Mouse (Mus musculus) left cerebral cortex, postnatal 4 days (tissue): ENCODE data around the gene Prkar2b. TPM values are rescaled to one million over a fixed set of nuclear protein-coding genes. Genes with fewer than 3 reads are reported as not detected.
A peak's percentile ranks its signal among the peaks of the same experiment; 100 is the strongest.

Source experiments
- DNase-seq: peaks from one replicate; pipeline ENCODE4 v3.0.0-alpha.2; 2022
- intact Hi-C: fragments of 180-260 bp; cut with DNase I; formaldehyde crosslinking; loops from one replicate; pipeline ENCODE4 v1.15.1; 2025
- total RNA-seq, 2 experiments: library from RNA; stranded (reverse); gene quantifications; 2 replicates each; pipeline ENCODE4 v1.2.3; 2021

Gene Prkar2b
- total RNA-seq, 2 experiments from 2014 or later = 238 to 255 TPM

DNA sequence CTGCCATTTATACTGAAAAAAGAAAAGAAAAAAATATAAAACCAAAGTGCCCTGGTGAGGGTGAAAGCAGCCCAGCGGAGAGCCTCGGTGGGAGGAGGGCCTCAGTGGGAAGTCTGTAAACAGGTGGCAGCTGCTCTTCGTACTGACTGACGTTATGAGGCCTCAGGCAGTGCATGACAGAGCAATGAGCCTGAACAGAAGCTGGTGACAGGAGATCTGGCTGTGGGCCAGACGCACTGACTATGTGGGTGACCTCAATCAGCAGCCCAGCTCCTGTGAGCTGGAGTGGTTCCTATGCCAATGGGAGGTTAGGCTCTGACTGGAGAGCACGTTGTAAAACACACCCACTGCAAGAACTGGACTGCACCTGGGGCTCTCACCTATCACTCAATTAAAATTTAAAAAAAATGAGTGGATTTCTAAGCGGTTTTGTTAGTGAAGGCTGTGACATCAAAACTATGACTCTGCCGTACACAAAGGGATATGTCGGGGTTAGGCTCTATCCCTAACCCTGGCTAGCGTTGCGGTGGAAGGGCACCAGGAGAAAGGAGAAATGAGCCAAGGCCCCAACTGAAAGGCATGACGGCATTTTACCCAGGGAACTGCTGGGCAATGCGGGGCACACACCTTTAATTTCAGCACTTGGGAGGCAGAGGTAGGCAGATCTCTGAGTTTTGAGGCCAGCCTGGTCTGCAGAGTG lies 87.5 kb downstream of the Prkar2b start:
- DNase-seq = peak; percentile 87
- intact Hi-C loops = no loop called here

DNA sequence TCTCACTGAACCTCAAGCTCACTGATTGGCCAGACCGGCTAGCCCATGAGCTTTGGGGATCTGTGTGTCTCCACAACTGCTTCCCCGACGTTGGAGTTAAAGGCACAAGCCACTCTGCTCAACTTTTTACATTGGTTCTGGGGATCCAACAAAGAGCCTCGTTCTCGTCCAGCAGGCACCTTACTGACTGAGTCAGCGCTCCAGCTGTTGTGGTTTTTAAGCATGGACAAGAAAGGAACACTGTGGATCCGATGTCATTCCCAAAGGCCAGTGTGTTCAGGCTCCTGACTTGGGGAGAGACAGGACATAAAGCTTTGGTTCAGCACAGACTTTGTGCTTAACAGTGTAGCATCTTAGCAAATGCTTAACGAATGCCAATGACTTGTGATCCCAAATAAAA lies 89.5 kb downstream of the Prkar2b start:
- intact Hi-C loops = no loop called here
- no peak for DNase-seq

DNA sequence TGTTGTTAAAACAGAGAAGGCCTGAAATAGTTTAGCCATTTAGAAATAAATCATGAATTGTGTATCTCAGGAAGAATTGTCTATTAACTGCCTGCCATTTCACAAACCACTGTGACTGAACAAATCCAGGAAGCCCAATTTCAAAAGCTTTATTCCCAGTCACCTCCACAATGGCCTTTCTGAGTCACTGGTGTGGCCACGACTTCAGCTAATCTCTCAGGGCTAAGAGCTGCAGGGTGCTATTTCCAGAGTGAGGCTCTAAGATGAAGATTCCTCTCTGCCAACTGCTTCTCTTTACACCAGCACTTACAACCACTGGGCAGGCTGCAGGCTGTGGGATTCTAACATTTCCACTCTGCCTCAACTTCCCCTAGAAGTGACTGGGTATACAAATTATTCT lies 92.0 kb downstream of the Prkar2b start:
- DNase-seq = no peak
- intact Hi-C loops = loop anchor here (2.0 to 10.0 kb wide), 4 partner anchors 176 to 926 kb away; partner anchors contain the start of gene Ccdc71l

DNA sequence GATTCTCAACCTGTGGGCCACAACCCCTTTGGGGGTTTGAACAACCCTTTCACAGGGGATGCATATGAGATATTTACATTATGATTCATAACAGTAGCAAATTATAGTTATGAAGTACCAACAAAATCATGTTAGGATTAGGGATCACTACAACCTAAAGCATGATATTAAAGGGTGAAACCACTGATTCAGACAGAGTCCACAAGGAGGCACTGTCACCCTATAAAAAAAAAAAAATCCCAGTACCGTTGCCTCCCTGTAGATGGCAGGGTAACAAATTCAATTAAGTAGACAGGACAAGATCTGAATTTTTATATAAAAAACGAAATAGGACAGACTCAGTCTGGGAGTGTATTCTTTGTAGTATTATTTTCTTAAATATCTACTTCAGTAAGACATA lies 93.6 kb downstream of the Prkar2b start:
- intact Hi-C loops = loop anchor here (5.0 to 10.0 kb wide), 3 partner anchors 280 to 927 kb away; partner anchors contain the start of gene Ccdc71l

DNA sequence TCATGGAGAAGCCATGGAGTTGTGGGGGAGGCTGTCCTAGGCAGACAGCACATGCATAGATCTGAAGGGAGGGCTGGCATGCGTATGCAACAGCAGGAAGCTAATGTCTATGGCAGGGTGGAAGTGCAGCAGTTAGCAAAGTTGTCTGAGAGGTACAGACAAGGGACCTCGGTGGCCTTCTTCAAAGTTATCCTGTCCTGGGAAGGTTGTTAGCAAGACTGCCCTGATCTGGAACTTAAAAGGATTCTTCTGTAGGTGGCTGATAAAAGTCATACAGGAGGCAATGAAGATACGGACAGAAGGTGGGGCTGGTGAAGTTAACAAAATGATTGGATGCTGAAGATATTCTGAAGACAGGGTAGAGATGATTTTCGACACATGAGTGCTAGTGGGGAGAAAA lies 94.7 kb downstream of the Prkar2b start:
- DNase-seq = no peak
- intact Hi-C loops = loop anchor here (5.0 to 10.0 kb wide), 3 partner anchors 281 to 928 kb away; partner anchors contain the start of gene Ccdc71l

More for the DNA sequence above, 93.6 kb downstream of the Prkar2b start:
- no peak for DNase-seq

DNA sequence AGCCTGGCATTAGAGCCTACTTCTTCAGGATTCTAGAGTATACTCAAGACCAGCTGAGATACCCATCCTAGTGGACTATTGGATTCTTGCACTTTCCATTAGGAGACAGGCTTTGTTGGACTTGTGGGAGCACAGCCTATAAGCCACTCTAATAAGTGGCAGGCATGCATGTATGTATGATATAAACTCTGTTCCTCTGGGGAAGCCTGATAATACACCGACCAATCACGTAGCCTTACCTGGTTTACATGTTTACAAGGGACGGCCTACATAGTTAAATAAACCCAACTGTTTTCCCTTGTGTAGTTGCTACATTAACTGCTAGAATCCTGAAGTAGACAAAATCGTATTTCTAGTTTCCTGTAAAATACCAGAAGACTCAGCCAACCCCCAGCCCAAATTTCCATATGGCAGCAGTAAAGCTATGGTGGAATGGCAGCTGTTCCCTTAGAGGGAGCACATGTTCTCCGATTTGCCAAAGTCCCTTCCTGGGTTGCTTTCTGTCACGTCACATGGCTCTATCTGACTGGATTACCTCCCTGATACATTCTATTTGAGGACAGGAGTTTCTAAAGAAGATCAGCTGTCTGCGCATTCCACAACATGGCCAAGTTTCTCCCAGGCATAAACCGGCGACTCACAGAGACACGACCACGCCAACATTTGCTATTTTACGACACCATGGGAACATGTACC lies 95.4 kb downstream of the Prkar2b start:
- intact Hi-C loops = loop anchor here (5.0 to 10.0 kb wide), 3 partner anchors 282 to 929 kb away; partner anchors contain the start of gene Ccdc71l
- DNase-seq = no peak

DNA sequence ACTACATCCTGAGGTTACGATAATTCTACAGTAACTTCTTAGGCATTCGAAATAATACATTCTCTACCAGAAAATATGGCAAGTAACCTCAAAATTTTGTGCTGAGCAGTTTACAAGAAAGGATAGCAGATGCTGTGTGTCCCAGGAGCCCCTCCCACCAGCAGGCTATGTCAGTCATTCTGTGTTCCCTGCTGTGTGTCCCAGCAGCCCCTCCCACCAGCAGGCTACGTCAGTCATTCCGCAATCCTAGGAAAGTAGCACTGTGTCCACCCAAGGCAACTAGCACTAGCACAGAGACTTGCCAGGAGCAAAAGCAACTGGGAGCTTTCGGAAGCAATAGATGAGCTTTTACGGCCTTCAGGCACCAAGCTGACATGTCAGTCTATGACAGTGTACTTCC lies 97.0 kb downstream of the Prkar2b start:
- intact Hi-C loops = loop anchor here (10.0 kb wide), 1 partner anchor 931 kb away; no protein-coding TSS in a partner anchor
- DNase-seq = no peak

DNA sequence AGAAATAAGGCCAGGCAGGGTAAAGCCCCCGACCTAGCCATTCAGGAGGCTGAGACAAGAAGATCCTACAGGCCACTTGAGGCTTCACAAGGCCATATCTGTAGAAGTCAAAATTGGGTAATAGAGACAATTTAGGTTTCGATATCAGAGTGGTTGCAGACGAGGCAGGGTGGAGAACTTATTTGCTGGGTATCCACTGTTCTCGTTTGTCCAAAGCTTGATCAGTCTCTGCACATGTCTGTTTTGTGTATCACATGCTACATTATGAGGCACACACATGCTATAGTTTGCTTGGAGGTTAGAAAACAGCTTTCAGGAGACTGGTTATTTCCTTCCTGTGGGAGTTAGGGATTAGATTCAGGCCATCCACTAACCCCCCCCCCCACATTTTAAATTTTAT lies 105.3 kb downstream of the Prkar2b start:
- no peak for DNase-seq
- intact Hi-C loops = no loop called here

DNA sequence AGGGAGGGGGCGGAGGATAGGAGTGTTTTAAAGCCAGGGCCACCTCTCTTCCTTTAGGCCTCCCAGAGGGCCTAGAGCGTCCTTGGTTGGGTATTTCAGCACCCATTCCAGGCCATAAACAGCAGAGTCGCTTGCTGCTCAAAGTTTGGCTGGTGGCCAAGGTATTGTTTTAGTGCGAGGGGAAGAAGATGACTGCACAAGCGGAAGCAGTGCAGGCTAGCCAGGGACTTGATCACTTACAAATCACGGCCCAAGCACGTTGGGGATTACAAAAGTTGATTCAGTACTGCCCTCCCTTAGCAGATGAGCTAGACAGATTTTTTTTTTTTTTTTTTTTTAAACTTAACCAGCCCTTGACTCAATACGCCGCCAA lies 110.5 kb downstream of the Prkar2b start:
- intact Hi-C loops = no loop called here
- DNase-seq = no peak

DNA sequence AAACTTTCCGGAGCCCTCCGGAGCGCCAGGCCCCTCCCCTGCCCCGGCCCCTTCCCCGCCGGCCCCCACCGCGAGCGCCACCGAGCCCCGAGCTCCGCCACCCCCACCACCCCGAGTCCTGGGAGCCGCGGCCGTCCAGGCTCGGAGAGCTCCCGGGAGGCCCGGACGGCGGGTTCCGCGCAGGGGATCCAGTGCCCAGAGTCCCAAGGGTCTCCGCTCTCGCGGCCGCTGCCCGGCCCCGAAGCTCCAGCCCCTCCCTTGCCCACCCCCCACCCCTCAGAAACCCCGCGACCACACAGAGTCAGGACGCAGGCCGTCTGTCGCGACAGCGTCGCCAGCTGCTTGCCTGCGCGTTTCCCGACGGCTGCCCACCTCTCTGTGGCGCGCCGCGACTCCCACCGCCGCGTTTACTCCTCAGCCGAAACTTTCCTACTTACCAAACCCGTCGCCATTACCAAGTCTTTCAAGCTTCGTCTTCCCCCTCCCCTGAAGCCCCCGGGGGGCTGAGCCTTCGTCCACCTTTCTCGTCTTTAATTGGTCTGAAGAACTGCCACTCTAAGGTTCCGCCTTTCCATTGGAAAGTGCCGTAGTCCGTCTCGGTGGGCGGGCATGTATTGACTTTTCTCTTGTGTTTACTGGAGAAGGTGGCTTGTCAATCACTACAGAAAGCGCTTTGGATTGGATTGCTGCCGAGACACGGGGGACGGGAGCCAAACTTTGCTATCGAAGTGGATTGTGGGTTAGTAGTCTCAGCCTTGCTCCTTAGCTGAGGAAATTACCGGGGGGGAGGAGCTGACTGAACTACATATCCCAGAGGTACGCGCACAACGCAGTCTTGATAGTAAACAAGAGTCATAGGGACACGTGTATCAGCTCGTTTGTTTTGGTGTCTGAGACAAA lies 111.1 kb downstream of the Prkar2b start, which contains the start of gene Hbp1:
Hbp1 (minus strand) TSS at position 777 of the 900 bp plus-strand sequence.
- intact Hi-C loops = no loop called here
- DNase-seq = peak; percentile 99

DNA sequence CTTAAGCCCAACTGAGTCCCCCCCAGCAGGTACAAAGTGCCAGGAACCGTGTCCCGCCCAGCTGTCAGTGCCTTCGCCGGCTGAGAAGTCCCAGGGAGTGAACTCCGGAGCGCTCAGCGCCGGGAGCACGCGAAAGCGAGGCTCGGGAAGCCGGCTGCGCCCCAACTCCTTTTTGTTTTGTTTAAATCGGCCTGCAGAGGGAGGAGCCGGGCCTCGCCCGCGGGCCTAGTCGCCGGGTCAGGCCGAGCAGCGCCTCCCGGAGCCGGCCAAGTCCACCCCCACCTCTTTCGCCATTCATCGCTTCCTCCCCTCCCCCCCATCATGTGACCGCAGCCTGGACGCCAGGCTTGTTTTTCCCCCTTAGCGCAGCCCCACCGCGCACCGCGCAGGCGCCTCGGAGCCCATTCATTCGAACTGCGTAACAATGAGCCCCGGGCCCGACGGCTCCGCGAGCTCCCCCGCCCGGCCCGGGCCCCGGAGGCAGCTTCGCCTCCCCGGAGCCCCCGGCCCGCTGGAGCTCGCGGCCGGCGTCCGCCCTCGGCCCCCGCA lies 111.8 kb downstream of the Prkar2b start:
- intact Hi-C loops = no loop called here
- DNase-seq = peak; percentile 97

DNA sequence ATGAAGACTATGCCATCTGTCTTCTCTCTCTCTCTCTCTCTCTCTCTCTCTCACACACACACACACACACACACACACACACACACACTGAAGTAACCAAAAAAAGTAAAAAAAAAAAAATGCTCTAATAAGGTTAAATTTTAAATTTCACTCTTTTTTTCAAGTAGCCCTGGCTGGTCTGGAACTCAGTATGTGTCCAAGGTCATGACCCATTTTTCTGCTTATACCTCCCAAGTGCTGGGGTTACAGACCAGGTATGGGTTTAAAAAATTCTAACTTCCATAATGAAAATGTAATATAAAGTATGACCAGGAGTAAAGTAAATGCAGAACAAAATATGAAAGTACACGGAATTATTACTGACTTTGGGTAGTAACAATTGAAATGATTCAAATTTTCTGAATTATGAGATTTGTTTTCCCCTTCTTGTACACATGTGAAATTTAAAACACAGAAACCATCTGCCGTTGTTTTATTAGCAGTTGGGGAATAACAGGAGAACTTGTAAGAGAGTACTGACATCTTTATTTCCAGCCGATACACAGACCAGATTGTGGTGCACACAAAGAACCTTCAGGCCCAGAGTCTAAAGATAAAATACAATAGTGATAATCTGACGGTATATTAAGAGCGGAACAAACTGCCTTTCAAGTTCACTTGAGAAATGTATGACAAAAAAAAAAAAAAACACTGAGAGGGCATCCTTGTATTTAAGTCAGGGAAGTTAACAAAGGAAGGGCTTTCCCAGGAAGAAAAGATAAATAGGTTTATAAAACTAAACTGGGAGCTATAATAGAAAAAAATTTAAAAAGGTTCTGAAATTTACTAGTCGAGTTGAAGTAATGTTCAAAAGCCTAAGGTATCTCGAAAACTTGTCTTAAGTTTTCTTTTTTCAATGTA lies 112.7 kb downstream of the Prkar2b start:
- intact Hi-C loops = no loop called here
- no peak for DNase-seq

DNA sequence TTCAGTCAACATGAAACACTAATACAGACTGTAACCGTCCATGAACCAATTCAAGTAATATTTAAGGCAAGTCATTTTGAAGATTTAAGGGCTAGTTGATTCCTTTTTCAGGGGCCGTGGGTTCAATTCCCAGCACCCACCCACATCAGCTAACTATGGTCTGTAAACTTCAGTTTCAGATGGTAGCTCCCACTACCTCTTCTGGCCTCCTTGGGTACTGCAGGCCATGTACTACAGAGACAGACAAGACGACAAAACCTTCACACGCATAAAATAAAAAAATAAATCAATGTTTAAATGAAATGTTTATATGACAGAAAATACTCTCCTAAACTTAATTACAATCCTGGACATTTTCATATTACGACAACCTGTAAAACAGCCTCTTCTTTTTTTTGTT lies 113.6 kb downstream of the Prkar2b start:
- intact Hi-C loops = no loop called here
- DNase-seq = peak; percentile 13

DNA sequence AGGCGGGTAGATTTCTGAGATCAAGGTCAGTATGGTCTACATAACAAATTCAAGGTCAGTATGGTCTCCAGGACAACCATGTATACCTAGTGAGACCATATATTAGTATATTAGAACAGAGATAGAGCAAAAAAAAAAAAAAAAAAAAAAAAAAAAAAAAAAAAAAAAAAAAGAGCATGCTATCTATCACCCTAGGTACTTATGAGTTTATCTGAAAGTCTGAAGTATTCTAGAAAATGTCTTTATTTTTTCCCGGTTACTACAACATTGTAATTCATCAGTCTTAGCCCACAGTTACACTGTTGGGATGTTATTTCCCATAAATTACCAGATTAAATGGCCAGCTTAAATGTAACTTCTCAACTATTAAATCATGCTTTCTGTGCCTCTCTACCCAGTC lies 116.7 kb downstream of the Prkar2b start:
- intact Hi-C loops = no loop called here
- DNase-seq = no peak

DNA sequence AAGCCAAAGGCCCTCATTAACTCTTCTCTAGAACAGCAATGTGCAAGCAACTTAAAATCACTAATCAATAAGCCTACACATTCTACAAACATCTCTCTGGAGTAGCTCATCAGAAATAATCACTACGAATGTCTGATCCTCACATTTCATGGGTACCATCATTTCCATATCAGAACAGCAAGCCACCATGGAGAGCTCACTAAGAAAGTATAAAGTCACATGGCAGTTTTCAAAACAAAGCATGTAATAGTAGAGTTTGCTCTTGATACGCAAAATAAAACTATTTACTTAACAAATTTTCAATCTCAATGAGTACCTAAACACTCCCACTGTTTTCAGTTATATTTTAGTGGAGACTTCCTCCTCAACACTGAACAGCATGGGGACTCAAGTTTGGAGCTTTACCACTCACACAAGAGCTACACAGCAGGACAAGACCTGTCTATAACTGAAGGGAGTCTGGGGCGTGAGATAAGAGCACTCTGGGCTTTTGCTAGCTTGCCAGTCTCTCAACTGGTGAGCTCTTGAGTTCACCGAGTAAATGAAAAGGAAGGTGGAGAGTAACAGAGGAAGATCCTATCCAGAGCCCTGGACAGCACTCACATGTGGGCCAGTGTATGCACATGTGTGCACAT lies 118.0 kb downstream of the Prkar2b start:
- DNase-seq = no peak
- intact Hi-C loops = no loop called here

DNA sequence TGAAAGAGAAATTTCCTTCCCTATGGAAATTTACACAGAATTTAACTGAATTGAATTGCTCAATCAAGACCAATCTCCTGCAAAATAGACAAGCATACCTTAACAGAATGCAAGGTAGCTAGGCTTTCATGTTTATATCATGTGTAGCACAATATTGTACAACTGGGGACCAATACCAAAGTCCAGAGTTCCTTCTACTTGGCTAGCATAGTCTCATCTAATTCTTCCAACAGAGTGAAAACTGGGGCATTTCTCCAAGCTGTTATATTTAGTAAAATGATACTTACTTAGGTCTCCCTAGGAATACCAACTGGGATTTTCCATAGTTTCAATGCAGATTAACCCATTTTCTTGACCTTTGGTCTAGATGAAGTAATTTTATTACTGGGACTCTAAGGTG lies 122.1 kb downstream of the Prkar2b start:
- intact Hi-C loops = loop anchor here (10.0 kb wide), 1 partner anchor 564 kb away; no protein-coding TSS in a partner anchor
- DNase-seq = no peak

DNA sequence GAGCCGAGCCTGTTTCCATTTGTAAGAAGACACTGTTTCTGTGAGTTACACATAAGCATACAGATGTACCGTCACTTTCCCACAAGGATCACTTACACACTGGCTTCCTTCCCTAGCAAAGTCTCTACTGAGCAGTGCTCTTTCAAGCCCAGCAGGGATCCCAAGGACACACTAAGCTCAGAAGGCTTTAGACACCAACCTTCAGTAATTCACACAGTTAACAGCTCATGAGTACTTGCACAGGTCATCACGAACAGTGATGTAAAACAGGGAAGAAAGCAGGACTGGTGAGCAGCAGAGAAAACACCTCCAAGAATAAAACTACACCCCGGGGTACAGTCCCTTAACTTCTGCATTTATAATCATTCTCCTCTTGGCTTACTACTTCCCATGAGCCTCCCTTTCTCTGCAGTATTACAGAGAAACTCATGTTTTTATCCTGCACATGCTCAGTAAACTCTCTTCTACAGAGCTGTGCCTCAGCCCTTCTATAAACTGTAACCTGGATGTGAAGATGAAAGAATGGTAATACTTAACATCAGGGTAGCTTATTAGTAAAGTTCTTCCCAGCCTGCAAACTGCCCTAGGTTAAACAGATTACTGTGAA lies 122.6 kb downstream of the Prkar2b start:
- intact Hi-C loops = loop anchor here (10.0 kb wide), 1 partner anchor 564 kb away; no protein-coding TSS in a partner anchor
- no peak for DNase-seq

DNA sequence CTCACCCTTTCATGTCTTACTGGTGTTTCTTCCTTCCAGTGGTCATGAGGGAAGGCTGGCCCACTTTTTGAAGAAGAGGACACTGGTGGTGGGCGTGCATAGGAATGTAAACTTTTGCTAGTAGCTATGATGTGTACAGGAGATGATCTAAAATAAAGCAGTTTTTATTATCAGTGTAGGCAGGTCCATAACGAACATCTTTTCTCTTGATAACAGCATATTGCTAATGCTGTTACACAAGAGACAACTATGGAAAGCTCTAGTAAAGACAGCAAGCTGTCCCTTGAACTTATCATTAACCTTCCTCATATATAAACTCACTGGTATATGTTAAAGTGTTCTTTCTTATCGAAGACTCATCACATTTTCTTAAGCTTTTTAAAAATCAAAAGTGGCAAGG lies 123.5 kb downstream of the Prkar2b start:
- intact Hi-C loops = loop anchor here (10.0 kb wide), 1 partner anchor 563 kb away; no protein-coding TSS in a partner anchor
- DNase-seq = no peak
